17 mouse cellular contexts compared by ENCODE assay signal in genomic region chr7:68305781-68306575, GRCm38 (mm10). TPM values are rescaled to one million over a fixed set of nuclear protein-coding genes. Genes with fewer than 3 reads are reported as not detected.
"Had no signal": no experiment of that assay in that cellular context is flagged by ENCODE, and none has a peak within 500 bp of the region (broad histone marks: within the 10 kb centered on the region; RNA-seq: fewer than 3 reads in every experiment).

No protein-coding gene starts in this region.

- H3K9ac ChIP-seq: intestine, embryonic 15.5 days; kidney, embryonic 15.5 days; limb, embryonic 15.5 days; liver, embryonic 14.5 days; midbrain, embryonic 15.5 days; neural tube, embryonic 12.5 days; stomach, embryonic 15.5 days had no signal

- H3K4me1 ChIP-seq: intestine, embryonic 15.5 days; neural tube, embryonic 12.5 days; stomach, embryonic 15.5 days had no signal

- H3K27me3 ChIP-seq: intestine, embryonic 15.5 days; limb, embryonic 15.5 days; midbrain, embryonic 15.5 days; neural tube, embryonic 12.5 days; stomach, embryonic 15.5 days had no signal

- H3K9me3 ChIP-seq: intestine, embryonic 15.5 days; kidney, embryonic 15.5 days; limb, embryonic 15.5 days; midbrain, embryonic 15.5 days; neural tube, embryonic 12.5 days; stomach, embryonic 15.5 days had no signal

- H3K36me3 ChIP-seq: intestine, embryonic 15.5 days; kidney, embryonic 15.5 days; limb, embryonic 15.5 days; midbrain, embryonic 15.5 days; neural tube, embryonic 12.5 days; stomach, embryonic 15.5 days had no signal

- H3K27ac ChIP-seq: intestine, embryonic 15.5 days; kidney, embryonic 15.5 days; limb, embryonic 15.5 days; liver, embryonic 14.5 days; midbrain, embryonic 15.5 days; neural tube, embryonic 12.5 days; stomach, embryonic 15.5 days had no signal

- H3K4me2 ChIP-seq: intestine, embryonic 15.5 days; kidney, embryonic 15.5 days; limb, embryonic 15.5 days; midbrain, embryonic 15.5 days; neural tube, embryonic 12.5 days; stomach, embryonic 15.5 days had no signal

- H3K4me3 ChIP-seq: intestine, embryonic 15.5 days; kidney, embryonic 15.5 days; limb, embryonic 15.5 days; midbrain, embryonic 15.5 days; neural tube, embryonic 12.5 days; stomach, embryonic 15.5 days had no signal

- ATAC-seq: intestine, embryonic 15.5 days; midbrain, embryonic 15.5 days had no signal

- DNase-seq: kidney, adult 18-20 months; kidney, postnatal 14 days; left cerebral cortex, postnatal 4 days; lung, adult 18-20 months; right cerebral cortex, postnatal 14 days; thymus, adult 2 months; thymus, postnatal 25 days had no signal

RNA-seq across cellular contexts. Expression of gene Fam169b, which starts 32.3 kb away (rescaled TPM):
- polyA plus RNA-seq: midbrain, embryonic 15.5 days had no signal

RNA-seq across cellular contexts. Expression of gene Pgpep1l, which starts 41.9 kb away (rescaled TPM):
- total RNA-seq: left cerebral cortex, postnatal 4 days; monocyte, adult 5-6 weeks; neutrophil, adult 5-6 weeks had no signal
- polyA plus RNA-seq: intestine, embryonic 15.5 days; large intestine, adult 2 months; liver, embryonic 14.5 days; midbrain, embryonic 15.5 days; neural tube, embryonic 12.5 days; stomach, embryonic 15.5 days had no signal
